Mouse (Mus musculus): Measurements from ENCODE around the gene D16Ertd472e. TPM values are rescaled to one million over a fixed set of nuclear protein-coding genes. Genes with fewer than 3 reads are reported as not detected.

D16Ertd472e gene
- polyA plus RNA-seq, 1 experiment, result 7.0 TPM

DNA sequence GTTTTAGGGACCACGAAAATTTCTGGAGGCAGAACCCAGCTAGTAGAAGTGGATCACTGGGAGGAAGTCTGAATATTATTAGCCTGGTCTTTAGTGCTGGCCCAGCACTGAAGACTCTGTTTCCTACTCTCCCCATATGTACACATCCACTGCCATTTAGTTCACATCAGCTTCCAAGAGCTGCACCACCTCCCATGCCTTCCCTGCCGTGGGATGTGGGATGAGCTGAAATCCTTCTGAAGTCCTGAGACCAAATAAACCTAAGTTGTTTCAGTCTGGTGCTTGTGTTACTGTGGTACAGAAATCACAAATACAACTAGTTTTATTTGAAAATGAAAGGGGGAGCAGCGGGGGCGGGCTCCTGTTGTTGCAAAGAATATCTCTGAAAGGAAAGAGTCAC, 2.9 kb upstream of the D16Ertd472e start:
- no peak for DNase-seq
- no peak for TF ChIP-seq CTCF (IDR thresholded peaks at IDR 0.05; ENCODE audit: borderline replicate concordance, insufficient read depth, low read depth, low read length)
- no peak for TF ChIP-seq POLR2A (IDR thresholded peaks at IDR 0.05; ENCODE audit: borderline replicate concordance, insufficient read depth, low read length)
- 90% methylated on average over 4 of the region's 4 CpGs for WGBS
- no peak overlapping the region for H3K4me3 ChIP-seq (replicated peaks; ENCODE audit: insufficient read depth, low read depth, low read length)
- no peaks in the 10 kb centered on the region for H3K4me1 ChIP-seq (ENCODE audit: control insufficient read depth, insufficient read depth, low read length)
- no peaks in the 10 kb centered on the region for H3K27me3 ChIP-seq (ENCODE audit: control insufficient read depth, insufficient read depth, low read length)
- no peak overlapping the region for H3K27ac ChIP-seq (ENCODE audit: insufficient read depth, low read length)

DNA sequence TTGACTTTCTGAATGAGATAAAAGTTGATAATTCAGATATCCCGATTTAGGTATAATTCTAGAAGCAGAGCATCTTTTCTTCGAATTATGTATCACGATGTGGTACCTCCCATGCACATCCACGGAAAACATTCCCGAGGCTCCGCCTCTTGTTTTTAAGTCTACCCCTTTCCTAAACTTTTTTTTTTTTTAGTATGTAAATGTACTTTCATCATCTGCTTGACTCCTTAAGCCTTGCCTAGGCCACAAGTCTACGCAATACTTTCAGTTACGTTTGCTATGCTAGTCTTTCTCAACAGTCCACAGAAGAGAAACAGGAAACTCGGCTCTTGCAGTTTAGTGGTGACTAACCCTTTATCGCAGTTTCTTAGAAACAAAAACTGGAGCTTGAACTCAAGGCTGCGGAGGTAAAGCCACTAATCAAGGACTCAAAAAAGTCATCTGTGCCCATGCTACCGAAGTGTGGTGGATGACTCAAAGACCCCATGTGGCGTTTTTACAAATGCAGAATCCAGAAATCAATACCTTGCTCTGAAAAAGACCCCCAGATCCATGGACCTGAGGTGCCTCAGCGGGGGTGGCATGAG, 670 bp upstream of the D16Ertd472e start:
- H3K27me3 ChIP-seq (ENCODE audit: control insufficient read depth, insufficient read depth, low read length), result no peaks in the 10 kb centered on the region
- no peak for DNase-seq
- WGBS, result 26% methylated on average over 14 of the region's 14 CpGs
- no peak overlapping the region for H3K27ac ChIP-seq (ENCODE audit: insufficient read depth, low read length)
- peak overlapping the region; percentile 14 for H3K4me3 ChIP-seq (replicated peaks; ENCODE audit: insufficient read depth, low read depth, low read length)
- H3K4me1 ChIP-seq (ENCODE audit: control insufficient read depth, insufficient read depth, low read length), result no peaks in the 10 kb centered on the region
- no peak for TF ChIP-seq CTCF (IDR thresholded peaks at IDR 0.05; ENCODE audit: borderline replicate concordance, insufficient read depth, low read depth, low read length)
- TF ChIP-seq POLR2A (IDR thresholded peaks at IDR 0.05; ENCODE audit: borderline replicate concordance, insufficient read depth, low read length), result no peak

DNA sequence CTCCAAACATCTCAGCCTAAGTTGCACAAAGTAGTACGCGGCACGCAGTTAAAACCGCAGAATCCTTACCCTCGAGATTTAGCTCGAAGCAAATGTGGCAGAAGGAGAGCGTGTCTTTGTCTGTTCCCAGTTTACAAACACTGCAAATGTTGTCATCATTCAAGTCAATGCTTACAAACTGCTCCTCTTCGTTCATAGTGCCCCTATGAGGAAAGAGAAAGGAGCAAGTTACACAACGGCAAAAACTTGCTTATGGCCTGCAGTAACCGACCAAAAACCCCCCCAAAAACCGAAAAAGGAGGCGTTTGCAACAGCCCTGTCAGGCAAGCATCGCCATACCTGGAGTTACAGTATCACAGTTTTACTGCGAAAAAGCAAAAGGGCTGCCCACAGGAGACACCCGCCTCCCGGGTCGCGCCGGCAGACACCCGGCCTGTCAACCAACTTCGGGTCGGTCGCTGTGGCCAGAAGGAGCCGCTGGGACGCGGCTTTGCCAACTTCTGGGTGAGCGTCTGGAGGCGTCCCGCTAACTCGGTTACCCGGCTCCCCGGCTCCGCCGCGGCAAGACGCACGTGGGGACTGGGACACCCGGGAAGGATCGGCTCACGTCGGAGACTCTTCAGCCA, 543 bp downstream of the D16Ertd472e start:
- no peak for DNase-seq
- no peaks in the 10 kb centered on the region for H3K27me3 ChIP-seq (ENCODE audit: control insufficient read depth, insufficient read depth, low read length)
- under 1% methylated on average over 41 of the region's 41 CpGs for WGBS
- 0 out of 2 replicates have a peak overlapping the region, but pooled peaks have one; percentile 49 for H3K27ac ChIP-seq (ENCODE audit: insufficient read depth, low read length)
- no peaks in the 10 kb centered on the region for H3K4me1 ChIP-seq (ENCODE audit: control insufficient read depth, insufficient read depth, low read length)
- H3K4me3 ChIP-seq (replicated peaks; ENCODE audit: insufficient read depth, low read depth, low read length), result peak overlapping the region; percentile 50
- no peak for TF ChIP-seq CTCF (IDR thresholded peaks at IDR 0.05; ENCODE audit: borderline replicate concordance, insufficient read depth, low read depth, low read length)
- TF ChIP-seq POLR2A (IDR thresholded peaks at IDR 0.05; ENCODE audit: borderline replicate concordance, insufficient read depth, low read length), result no peak

DNA sequence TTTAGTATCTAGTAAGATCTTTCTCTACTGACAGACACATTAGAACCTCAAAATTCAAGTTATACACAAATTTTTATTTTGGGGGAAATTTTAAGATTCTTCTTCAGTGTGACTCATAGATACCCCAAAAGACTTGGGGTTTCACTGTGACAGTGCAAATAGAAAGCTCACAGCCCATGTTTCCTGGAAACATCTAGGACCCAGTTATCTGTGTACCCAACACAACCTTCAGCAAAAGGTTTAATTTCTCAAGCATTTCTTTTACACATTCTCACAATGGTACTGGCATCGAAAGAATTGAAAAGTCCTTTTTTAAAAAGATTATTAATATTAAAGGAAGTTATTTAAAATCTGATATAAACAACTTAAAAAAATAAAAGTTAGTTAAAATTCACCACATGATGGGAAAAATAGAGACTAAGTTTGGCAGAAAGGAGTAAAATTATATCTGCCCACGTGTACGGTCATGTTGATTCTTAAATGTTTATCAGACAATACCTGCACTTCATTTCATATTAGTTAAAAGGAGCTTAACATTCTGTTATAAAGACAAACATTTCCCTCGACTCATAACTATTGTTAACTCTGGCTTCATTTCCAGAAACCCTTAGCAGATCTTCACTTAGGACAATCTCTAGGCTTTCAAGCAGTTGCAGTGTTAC, 1.2 kb downstream of the D16Ertd472e start:
- H3K4me3 ChIP-seq (replicated peaks; ENCODE audit: insufficient read depth, low read depth, low read length), result peak overlapping the region; percentile 50
- H3K27ac ChIP-seq (ENCODE audit: insufficient read depth, low read length), result no peak overlapping the region
- H3K4me1 ChIP-seq (ENCODE audit: control insufficient read depth, insufficient read depth, low read length), result no peaks in the 10 kb centered on the region
- DNase-seq, result no peak
- no peak for TF ChIP-seq CTCF (IDR thresholded peaks at IDR 0.05; ENCODE audit: borderline replicate concordance, insufficient read depth, low read depth, low read length)
- TF ChIP-seq POLR2A (IDR thresholded peaks at IDR 0.05; ENCODE audit: borderline replicate concordance, insufficient read depth, low read length), result no peak
- H3K27me3 ChIP-seq (ENCODE audit: control insufficient read depth, insufficient read depth, low read length), result no peaks in the 10 kb centered on the region
- 25% methylated on average over 4 of the region's 4 CpGs for WGBS

DNA sequence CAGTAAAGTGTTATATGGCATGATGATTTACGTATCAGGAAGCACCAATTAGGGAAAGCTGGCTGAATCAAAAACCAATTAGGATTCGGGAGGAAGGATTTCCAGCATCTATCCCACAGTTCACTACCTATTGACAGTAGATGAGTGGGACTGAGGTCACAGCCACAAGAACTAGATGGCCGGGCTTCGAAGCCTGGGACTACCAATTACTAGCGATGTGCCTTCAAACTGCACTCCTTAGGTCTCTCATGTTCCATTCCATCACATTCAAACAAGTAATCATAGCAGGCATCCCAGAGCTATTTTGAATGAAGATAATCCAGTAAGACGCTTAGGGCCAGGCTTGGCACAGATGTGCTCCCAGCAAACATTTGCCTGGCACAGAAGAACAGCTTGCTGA, 2.3 kb downstream of the D16Ertd472e start:
- no peak overlapping the region for H3K27ac ChIP-seq (ENCODE audit: insufficient read depth, low read length)
- WGBS, result 34% methylated on average over 6 of the region's 6 CpGs
- H3K27me3 ChIP-seq (ENCODE audit: control insufficient read depth, insufficient read depth, low read length), result no peaks in the 10 kb centered on the region
- TF ChIP-seq CTCF (IDR thresholded peaks at IDR 0.05; ENCODE audit: borderline replicate concordance, insufficient read depth, low read depth, low read length) (no peak), POLR2A (IDR thresholded peaks at IDR 0.05; ENCODE audit: borderline replicate concordance, insufficient read depth, low read length) (no peak)
- H3K4me1 ChIP-seq (ENCODE audit: control insufficient read depth, insufficient read depth, low read length), result no peaks in the 10 kb centered on the region
- no peak for DNase-seq
- no peak overlapping the region for H3K4me3 ChIP-seq (replicated peaks; ENCODE audit: insufficient read depth, low read depth, low read length)

DNA sequence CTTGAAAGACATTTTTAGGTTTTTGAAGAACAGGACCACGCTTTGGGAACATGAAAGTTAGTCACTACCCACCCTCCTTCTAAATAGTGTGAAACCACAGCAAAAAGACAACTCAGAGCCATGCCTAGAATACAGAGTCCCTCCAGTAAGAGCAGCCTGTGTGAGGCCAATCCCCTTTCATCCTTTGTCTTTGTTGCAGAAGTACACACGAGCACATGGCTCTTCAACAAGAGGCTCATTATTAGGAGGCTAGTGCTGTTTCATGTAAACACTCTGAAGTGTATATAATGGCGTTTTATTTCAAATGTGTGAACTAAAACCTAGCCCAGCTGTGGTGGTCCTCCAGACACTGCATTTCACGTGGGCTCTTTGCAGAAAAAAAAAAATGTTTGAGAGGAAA, 3.5 kb downstream of the D16Ertd472e start:
- WGBS, result 62% methylated on average over 4 of the region's 4 CpGs
- no peak overlapping the region for H3K4me3 ChIP-seq (replicated peaks; ENCODE audit: insufficient read depth, low read depth, low read length)
- no peak for DNase-seq
- no peaks in the 10 kb centered on the region for H3K27me3 ChIP-seq (ENCODE audit: control insufficient read depth, insufficient read depth, low read length)
- H3K4me1 ChIP-seq (ENCODE audit: control insufficient read depth, insufficient read depth, low read length), result no peaks in the 10 kb centered on the region
- TF ChIP-seq CTCF (IDR thresholded peaks at IDR 0.05; ENCODE audit: borderline replicate concordance, insufficient read depth, low read depth, low read length), result no peak
- no peak for TF ChIP-seq POLR2A (IDR thresholded peaks at IDR 0.05; ENCODE audit: borderline replicate concordance, insufficient read depth, low read length)
- H3K27ac ChIP-seq (ENCODE audit: insufficient read depth, low read length), result no peak overlapping the region; the same call in 1 of the 2 replicates

DNA sequence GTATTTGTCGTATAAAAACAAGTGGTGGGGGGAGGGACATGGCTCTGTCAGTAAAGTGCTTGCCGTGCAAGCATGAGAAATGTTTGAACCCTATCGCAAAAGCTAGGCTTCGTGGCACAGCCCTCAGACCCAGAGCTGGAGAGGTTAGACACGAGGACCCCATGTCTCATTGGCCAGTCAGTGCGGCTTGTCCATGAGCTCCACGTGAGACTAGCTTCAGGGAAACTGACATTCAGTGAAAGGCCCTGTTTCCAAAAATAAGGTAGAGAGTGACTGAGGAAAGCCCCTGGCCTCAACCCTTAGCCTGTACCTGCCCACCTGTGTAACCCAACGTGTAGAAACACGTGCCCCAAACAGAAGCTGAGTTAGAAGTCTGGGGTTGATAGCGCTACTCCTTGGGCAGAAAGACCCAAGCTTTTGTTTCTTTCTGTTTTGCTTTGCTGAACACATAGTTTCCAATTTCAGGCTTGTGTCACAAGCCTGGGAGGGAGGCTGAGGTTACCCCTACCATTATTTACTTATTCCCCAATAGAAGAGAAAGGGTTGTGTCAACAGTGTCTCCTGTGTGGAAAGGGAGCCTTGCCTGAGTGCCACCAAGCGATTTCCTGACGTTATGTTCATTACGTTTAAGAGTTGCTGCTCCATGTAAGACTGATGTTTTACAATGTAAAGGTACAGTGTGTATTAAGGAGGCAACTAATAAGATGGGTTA, 12.2 kb downstream of the D16Ertd472e start:
- no peak for DNase-seq
- Histone ChIP-seq H3K4me1 (ENCODE audit: control insufficient read depth, insufficient read depth, low read length) (no peaks in the 10 kb centered on the region), H3K27ac (ENCODE audit: insufficient read depth, low read length) (no peak overlapping the region), H3K4me3 (replicated peaks; ENCODE audit: insufficient read depth, low read depth, low read length) (no peak overlapping the region), H3K27me3 (ENCODE audit: control insufficient read depth, insufficient read depth, low read length) (no peaks in the 10 kb centered on the region)
- TF ChIP-seq POLR2A (IDR thresholded peaks at IDR 0.05; ENCODE audit: borderline replicate concordance, insufficient read depth, low read length) (no peak), CTCF (IDR thresholded peaks at IDR 0.05; ENCODE audit: borderline replicate concordance, insufficient read depth, low read depth, low read length) (no peak)
- WGBS, result 91% methylated on average over 13 of the region's 13 CpGs
